Mouse (Mus musculus) spleen, adult 2 months (tissue): ENCODE data around the gene Srbd1.

Experiments used
- CTCF ChIP-seq: fragments of 200-500 bp; IDR thresholded peaks from 2 replicates; pipeline ENCODE4 v1.5.1; 2011; ENCODE audit warnings: mild to moderate bottlenecking, inconsistent platforms; ENCODE audit not compliant: insufficient read depth, insufficient read length, insufficient replicate concordance; ENCODE audit errors: extremely low read depth
- POLR2A ChIP-seq: fragments of 200-500 bp; IDR thresholded peaks from 2 replicates; pipeline ENCODE4 v1.6.1; 2011; ENCODE audit warnings: low read depth, low read length, inconsistent platforms

- peak; percentile 66 for TF ChIP-seq POLR2A
- TF ChIP-seq CTCF = no peak
Observed at GRCm38 (mm10) chr17:86167320-86168230, 22.6 kb upstream of the Srbd1 start, which contains the start of gene Prkce.
